Mouse (Mus musculus): ENCODE data around the gene Vash2. TPM values are rescaled to one million over a fixed set of nuclear protein-coding genes. Genes with fewer than 3 reads are reported as not detected.
A peak's percentile ranks its signal among the peaks of the same experiment; 100 is the strongest.
"Not testable (repeated sequence)": the region's sequence is repeated elsewhere in the genome, so short reads cannot be mapped to it uniquely, and the experiment has no call there.

Vash2 gene
- polyA plus RNA-seq (2015; fragmentation: Nextera tagmentation; extraction: Ambion mirVana), result 1.5 and 2.1 TPM in 2 replicates

DNA sequence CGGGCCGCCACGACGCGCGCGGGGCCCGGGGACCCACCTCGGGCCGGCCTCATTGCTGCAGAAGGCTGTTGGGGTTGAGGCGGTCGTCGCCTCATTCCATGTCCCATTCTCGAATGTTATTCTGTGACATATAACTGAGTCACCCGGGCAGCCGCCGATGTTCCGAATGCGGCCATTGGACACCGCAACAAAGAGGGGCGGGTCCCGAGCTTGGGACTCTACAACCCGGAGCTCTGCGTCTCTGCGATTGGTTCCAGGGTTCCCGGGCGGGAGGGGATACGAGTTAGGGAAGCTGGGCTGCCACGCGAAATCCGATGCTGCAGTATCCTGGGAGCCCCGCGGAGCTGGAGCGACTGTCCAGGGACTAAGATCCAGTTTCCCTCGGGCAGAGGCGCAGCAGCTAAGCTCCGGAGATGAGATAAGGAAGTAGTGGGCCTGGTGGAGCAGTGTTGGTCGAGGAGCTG lies at the start of gene Vash2:
Gene Vash2 (minus strand): TSS at position 197 of the 464 bp plus-strand sequence.
- Histone ChIP-seq H3K9ac (peak within 1 kb of the TSS; percentile 45), H3K36me3 (no peaks in the 10 kb centered on the region), H3K4me1 (replicated peaks) (peaks cover 13% of the 10 kb centered on the region), H3K4me3 (replicated peaks) (peak within 1 kb of the TSS; percentile 51), H3K9me3 (replicated peaks) (no peaks in the 10 kb centered on the region), H3K4me2 (peak within 1 kb of the TSS; percentile 68), H3K27me3 (peaks cover 79% of the 10 kb centered on the region), H3K27ac (no peak within 1 kb of the TSS)
- 1% methylated on average over 36 of the region's 38 CpGs for WGBS (ENCODE audit: insufficient replicate concordance)
- DNase-seq, result peak; percentile 8
- peak; percentile 65 for ATAC-seq (ENCODE audit: low read depth)

DNA sequence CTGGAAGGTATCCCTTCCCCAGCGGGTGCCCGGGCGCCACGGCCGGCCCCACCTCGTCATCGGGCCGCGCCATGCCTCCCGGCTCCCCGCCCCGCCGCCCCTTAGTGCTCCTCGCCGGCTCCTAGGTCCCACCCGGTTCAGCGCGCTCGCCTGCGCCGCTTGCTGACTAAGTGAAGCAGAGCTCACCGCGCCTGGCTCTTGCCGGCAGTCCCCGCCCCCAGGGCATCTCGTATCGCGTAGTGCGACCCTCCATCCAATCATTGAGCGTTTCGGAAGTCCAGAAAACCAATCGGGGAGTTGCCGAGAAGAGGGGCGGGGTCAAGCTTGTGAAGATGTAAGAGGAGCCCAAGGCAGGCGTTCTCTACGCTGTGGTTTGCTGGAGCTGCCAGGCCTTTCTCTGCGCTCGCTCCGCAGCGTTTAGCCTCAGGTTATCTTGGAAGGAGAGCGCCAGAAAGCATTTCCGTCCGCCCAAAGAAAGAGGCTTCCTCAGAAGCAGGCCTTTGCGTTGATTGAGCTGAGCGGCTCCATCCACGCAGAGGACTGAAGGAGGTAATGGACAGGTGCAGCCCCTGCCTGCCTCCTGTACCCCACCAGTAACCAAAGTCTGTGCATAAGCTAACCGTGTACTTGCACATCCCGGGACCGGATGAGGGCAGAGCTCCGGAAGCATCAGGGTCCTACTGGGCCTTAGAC lies 47.1 kb upstream of the Vash2 start, which contains the start of gene Flvcr1:
Gene Flvcr1 (minus strand): TSS at position 138 of the 693 bp plus-strand sequence.
- peak; percentile 98 for DNase-seq
- Histone ChIP-seq H3K4me3 (replicated peaks) (peak within 1 kb of the TSS; percentile 79), H3K36me3 (peaks cover 8% of the 10 kb centered on the region), H3K4me1 (replicated peaks) (peaks cover 21% of the 10 kb centered on the region), H3K9me3 (replicated peaks) (no peaks in the 10 kb centered on the region), H3K27ac (peak within 1 kb of the TSS; percentile 85), H3K27me3 (no peaks in the 10 kb centered on the region), H3K4me2 (peak within 1 kb of the TSS; percentile 99), H3K9ac (peak within 1 kb of the TSS; percentile 89)
- WGBS (ENCODE audit: insufficient replicate concordance), result 0% methylated on average over 47 of the region's 50 CpGs
- ATAC-seq (ENCODE audit: low read depth), result peak; percentile 99

DNA sequence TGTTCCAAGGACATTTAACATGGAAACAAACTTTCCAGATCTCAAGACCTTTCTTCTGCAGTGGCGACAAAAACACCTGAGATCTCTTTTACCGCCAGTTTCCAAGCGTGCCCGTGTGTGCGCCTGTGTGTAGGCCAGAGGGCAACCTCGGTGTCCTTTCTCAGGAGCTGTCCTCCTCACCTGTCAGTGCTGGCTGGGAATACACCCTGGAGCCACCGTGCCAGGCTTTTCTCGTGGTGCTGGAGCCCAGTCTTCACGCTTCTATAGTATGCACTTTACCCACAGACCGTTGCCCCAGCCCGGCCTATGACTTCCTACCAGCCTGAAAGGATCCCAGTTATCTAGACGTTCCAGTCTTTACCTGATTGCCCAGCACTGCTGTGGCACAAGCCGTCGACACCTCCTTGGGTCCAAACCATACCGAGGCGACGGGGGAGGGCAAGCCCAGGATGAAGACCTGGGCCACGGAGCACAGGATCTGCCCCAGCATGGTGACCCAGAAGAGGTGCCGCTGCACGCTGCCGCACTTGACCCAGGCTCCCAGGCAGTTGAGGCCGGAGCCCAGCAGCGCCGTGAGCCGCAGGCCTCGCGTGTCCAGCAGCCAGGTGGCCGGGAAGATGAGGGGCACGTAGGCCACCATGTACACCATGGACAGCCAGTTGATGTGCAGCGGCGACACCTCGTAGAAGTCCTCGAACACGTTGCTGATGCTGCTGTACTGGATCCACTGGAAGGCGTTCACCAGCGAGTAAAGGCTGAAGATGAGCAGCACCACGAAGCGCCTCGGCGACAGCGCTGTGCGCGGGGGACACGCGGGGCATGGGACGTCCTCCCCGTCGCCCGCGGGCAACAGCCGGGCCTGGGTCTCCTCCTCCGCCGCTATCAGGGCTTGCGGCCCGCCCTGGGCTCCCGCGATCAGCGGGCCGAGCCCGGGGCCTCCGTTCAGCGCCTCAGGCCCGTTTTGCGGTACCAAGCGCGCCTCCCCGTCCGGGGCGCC lies 46.2 kb upstream of the Vash2 start:
- peak overlapping the region; percentile 79 for H3K4me3 ChIP-seq (replicated peaks)
- H3K9ac ChIP-seq, result peak overlapping the region; percentile 89
- peaks cover 21% of the 10 kb centered on the region for H3K4me1 ChIP-seq (replicated peaks)
- 4% methylated on average over 69 of the region's 69 CpGs for WGBS (ENCODE audit: insufficient replicate concordance)
- DNase-seq, result peak; percentile 33
- peak; percentile 47 for ATAC-seq (ENCODE audit: low read depth)
- H3K36me3 ChIP-seq, result peaks cover 8% of the 10 kb centered on the region
- H3K27me3 ChIP-seq, result no peaks in the 10 kb centered on the region
- peak overlapping the region; percentile 85 for H3K27ac ChIP-seq
- peak overlapping the region; percentile 99 for H3K4me2 ChIP-seq
- no peaks in the 10 kb centered on the region for H3K9me3 ChIP-seq (replicated peaks)

DNA sequence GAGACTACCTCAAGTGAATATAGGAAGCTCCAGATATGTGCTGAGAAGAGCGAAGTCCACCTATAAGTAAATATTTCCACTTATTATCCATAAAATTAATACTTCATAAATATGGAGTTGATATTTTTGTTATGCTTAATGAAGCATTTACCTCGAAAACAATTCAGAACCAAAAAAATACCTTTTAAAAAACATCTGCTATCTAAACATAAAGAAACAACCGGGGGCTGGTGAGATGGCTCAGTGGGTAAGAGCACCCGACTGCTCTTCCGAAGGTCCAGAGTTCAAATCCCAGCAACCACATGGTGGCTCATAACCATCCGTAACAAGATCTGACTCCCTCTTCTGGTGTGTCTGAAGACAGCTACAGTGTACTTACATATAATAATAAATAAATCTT lies 44.7 kb upstream of the Vash2 start:
- not testable (repeated sequence) for H3K4me2 ChIP-seq; DNase-seq; H3K27ac ChIP-seq; H3K27me3 ChIP-seq; H3K9me3 ChIP-seq (replicated peaks); H3K9ac ChIP-seq; ATAC-seq (ENCODE audit: low read depth); H3K4me3 ChIP-seq (replicated peaks)
- Histone ChIP-seq H3K4me1 (replicated peaks) (peaks cover 21% of the 10 kb centered on the region), H3K36me3 (peaks cover 12% of the 10 kb centered on the region)
- 86% methylated on average over 6 of the region's 6 CpGs for WGBS (ENCODE audit: insufficient replicate concordance)

DNA sequence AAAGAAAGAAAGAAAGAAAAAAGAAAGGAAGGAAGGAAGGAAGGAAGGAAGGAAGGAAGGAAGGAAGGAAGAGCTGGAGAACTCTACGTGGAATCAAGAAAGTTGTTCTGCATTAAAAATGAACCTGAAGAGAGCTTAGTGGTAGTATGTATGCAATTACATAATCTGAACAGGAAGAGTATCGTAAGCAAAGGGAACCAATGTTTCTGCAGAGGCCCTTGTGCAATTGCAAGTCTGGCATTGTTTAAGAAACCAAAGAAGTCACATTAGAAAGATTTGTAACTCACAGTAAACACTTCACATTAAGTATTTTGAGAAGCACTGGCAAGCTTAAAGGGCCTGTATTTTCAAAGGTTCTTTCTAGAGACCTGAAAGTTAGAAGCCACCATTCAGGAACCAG lies 44.0 kb upstream of the Vash2 start:
- 73% methylated on average over 2 of the region's 2 CpGs for WGBS (ENCODE audit: insufficient replicate concordance)
- Histone ChIP-seq H3K4me3 (replicated peaks) (no peak overlapping the region), H3K27ac (no peak overlapping the region), H3K4me1 (replicated peaks) (peaks cover 21% of the 10 kb centered on the region), H3K27me3 (no peaks in the 10 kb centered on the region), H3K9me3 (replicated peaks) (no peaks in the 10 kb centered on the region), H3K4me2 (no peak overlapping the region), H3K9ac (no peak overlapping the region), H3K36me3 (peaks cover 12% of the 10 kb centered on the region)
- ATAC-seq (ENCODE audit: low read depth), result no peak
- no peak for DNase-seq

DNA sequence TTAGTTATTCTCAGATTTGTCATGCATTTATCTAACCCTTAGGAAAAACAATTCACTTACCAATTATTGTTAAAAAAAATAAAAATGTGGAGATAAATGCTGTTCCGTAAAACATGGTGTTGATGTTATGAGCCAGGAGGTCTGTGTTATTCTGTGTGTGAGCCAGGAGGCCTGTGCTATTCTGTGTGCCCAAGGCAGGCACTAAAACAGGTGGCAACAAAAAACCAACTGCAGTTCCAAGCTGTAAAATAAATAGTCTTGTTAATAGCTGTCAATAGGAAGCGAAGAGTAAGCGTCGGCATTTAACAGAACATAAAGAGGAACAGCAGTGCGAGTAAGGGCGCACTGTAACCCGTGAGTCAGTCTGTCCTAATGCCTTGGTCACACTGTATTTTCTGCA lies 41.9 kb upstream of the Vash2 start:
- 85% methylated on average over 7 of the region's 7 CpGs for whole genome bisulfite sequencing (ENCODE audit: insufficient replicate concordance)
- H3K9ac ChIP-seq, result no peak overlapping the region
- H3K4me3 ChIP-seq (replicated peaks), result no peak overlapping the region
- ATAC-seq (ENCODE audit: low read depth) (no peak), DNase-seq (no peak)
- H3K9me3 ChIP-seq (replicated peaks), result no peaks in the 10 kb centered on the region
- no peaks in the 10 kb centered on the region for H3K27me3 ChIP-seq
- H3K27ac ChIP-seq, result no peak overlapping the region
- peaks cover 12% of the 10 kb centered on the region for H3K4me1 ChIP-seq (replicated peaks)
- no peak overlapping the region for H3K4me2 ChIP-seq
- H3K36me3 ChIP-seq, result peaks cover 12% of the 10 kb centered on the region

DNA sequence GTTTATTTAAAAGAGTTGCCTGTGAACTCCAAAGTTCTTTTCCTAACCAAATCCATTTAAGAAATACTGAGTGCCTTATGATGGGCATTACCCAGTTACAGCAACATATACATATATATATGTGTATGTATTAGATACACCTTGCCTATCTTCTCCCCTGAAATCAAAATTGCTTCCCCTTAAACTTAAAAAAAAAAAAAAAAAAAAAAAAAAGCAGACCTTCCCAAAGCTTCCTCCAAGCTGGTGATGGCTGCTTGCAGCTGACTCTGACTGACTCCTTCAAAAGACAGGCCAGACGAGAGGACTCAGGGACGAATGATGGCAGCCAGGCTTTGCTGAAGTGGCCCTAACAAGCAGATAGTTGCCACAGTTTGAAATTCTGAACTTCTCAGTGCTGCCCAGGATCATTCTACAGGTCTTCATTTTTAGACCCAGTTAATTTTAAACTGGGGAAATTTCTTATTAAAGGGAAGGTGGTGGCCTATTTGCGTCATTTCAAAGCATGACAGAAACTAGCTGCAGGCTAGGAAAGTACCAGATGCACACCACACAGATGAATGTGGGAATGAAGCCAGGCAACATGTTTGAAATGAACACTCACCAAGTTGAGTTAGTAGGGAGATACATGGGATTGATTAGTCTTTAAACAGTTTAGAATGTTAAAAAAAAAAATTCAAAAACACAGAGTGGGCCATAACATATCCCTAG lies 41.3 kb upstream of the Vash2 start:
- Histone ChIP-seq H3K4me1 (replicated peaks) (peaks cover 11% of the 10 kb centered on the region), H3K4me2 (no peak overlapping the region), H3K4me3 (replicated peaks) (no peak overlapping the region), H3K9me3 (replicated peaks) (no peaks in the 10 kb centered on the region), H3K27ac (no peak overlapping the region), H3K36me3 (peaks cover 13% of the 10 kb centered on the region), H3K27me3 (no peaks in the 10 kb centered on the region), H3K9ac (no peak overlapping the region)
- 81% methylated on average over 3 of the region's 3 CpGs for WGBS (ENCODE audit: insufficient replicate concordance)
- ATAC-seq (ENCODE audit: low read depth), result no peak
- no peak for DNase-seq

DNA sequence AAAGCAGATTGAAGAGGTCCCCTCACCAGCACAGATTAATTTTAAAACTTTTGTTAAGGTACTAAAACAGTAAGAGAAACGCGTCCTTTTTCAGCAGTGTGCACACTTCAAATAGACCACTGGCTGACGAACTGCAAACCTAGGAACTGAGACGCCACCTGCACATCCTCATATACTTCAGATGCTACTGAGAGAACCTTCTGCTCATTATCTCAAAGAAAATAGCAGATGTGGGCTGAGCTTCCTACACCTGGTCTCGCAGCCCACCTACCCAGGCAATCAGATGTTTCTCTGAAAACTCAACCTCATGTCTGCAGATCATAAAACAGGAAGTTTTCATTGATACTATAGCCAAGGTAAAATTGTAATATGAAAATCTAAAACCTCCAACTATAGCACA lies 40.7 kb upstream of the Vash2 start:
- peaks cover 5% of the 10 kb centered on the region for H3K4me1 ChIP-seq (replicated peaks)
- ATAC-seq (ENCODE audit: low read depth), result no peak
- H3K9ac ChIP-seq, result no peak overlapping the region
- H3K27ac ChIP-seq, result no peak overlapping the region
- H3K9me3 ChIP-seq (replicated peaks), result no peaks in the 10 kb centered on the region
- H3K4me3 ChIP-seq (replicated peaks), result no peak overlapping the region
- peaks cover 16% of the 10 kb centered on the region for H3K36me3 ChIP-seq
- no peak for DNase-seq
- no peak overlapping the region for H3K4me2 ChIP-seq
- WGBS (ENCODE audit: insufficient replicate concordance), result 87% methylated on average over 5 of the region's 5 CpGs
- H3K27me3 ChIP-seq, result no peaks in the 10 kb centered on the region

DNA sequence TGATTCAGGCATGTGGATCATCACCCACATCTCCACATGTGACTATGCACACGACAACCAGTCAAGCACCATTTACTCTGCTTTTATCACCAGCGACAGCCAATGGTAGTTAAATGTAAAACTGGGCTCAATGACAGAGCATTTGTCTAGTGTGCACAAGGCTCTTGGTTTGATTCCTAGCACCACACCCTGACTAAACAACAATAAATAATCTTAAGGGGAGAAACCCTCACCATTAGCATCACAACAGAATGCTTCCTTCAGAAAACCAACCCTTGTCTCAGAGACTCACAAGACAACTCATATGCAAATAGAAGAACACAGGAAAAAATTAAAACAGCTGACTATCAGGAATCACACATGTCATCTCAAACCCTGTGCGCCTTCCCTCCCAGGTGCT lies 35.2 kb upstream of the Vash2 start:
- Histone ChIP-seq H3K4me2 (no peak overlapping the region), H3K4me3 (replicated peaks) (no peak overlapping the region), H3K4me1 (replicated peaks) (no peaks in the 10 kb centered on the region), H3K36me3 (peaks cover 41% of the 10 kb centered on the region), H3K9ac (no peak overlapping the region), H3K27me3 (no peaks in the 10 kb centered on the region), H3K27ac (no peak overlapping the region), H3K9me3 (replicated peaks) (no peaks in the 10 kb centered on the region)
- DNase-seq, result no peak
- WGBS (ENCODE audit: insufficient replicate concordance), result 81% methylated on average over 3 of the region's 3 CpGs
- ATAC-seq (ENCODE audit: low read depth), result no peak

DNA sequence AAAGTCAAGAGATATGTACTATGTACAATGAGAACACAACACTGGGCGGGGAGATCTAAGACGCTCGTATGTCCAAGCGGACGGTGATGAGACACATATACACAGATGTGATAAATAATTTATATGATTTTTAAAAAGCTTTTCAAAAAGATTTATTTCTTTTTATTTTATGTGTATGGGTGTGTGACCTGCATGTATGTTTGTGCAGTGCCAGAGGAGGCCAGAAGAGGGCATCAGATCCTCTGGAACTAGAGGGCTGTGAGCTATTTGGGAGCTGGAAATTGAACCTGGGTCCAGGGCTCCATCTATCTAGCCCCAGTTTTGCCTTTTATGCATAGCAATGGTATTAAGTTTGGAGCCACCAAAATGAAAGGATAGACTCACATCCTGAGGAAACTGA lies 29.6 kb upstream of the Vash2 start:
- no peaks in the 10 kb centered on the region for H3K9me3 ChIP-seq (replicated peaks)
- H3K27ac ChIP-seq, result no peak overlapping the region
- ATAC-seq (ENCODE audit: low read depth) (no peak), DNase-seq (no peak)
- 90% methylated on average over 5 of the region's 5 CpGs for WGBS (ENCODE audit: insufficient replicate concordance)
- no peak overlapping the region for H3K9ac ChIP-seq
- no peak overlapping the region for H3K4me3 ChIP-seq (replicated peaks)
- H3K27me3 ChIP-seq, result no peaks in the 10 kb centered on the region
- peaks cover 69% of the 10 kb centered on the region for H3K36me3 ChIP-seq
- no peaks in the 10 kb centered on the region for H3K4me1 ChIP-seq (replicated peaks)
- H3K4me2 ChIP-seq, result no peak overlapping the region

DNA sequence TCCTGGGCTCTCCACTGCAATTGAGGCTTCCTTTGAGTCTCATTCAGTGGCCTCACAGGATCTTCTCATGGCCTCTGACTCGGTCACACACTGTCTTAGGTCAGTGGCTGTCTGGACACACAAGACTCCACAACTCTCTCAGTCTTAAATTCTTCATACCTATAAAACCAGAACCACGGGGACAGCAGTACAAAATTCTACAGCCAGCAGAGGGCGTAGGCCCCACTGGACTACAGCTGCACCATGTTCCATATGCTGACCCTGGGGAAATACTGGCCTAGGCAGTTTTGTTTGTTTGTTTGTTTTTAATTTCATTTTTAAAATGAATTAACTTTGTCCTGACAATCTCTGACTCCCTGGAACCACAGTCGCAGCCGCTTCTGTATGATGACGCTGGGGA lies 23.1 kb upstream of the Vash2 start:
- no peak overlapping the region for H3K9ac ChIP-seq
- DNase-seq (no peak), ATAC-seq (ENCODE audit: low read depth) (no peak)
- no peaks in the 10 kb centered on the region for H3K4me1 ChIP-seq (replicated peaks)
- no peak overlapping the region for H3K27ac ChIP-seq
- no peaks in the 10 kb centered on the region; the same call in 1 of the 2 replicates for H3K9me3 ChIP-seq (replicated peaks)
- no peaks in the 10 kb centered on the region for H3K27me3 ChIP-seq
- peaks cover 14% of the 10 kb centered on the region; the same call in 1 of the 2 replicates for H3K36me3 ChIP-seq
- 51% methylated on average over 6 of the region's 6 CpGs for WGBS (ENCODE audit: insufficient replicate concordance)
- H3K4me3 ChIP-seq (replicated peaks), result no peak overlapping the region
- no peak overlapping the region for H3K4me2 ChIP-seq

All from liver, embryonic 13.5 days (tissue).